Mouse (Mus musculus): ENCODE data around the gene Kif26a. TPM values are rescaled to one million over a fixed set of nuclear protein-coding genes. Genes with fewer than 3 reads are reported as not detected.

Kif26a gene
- total RNA-seq, 2 experiments from 2014 or later = 3.6 to 3.7 TPM

DNA sequence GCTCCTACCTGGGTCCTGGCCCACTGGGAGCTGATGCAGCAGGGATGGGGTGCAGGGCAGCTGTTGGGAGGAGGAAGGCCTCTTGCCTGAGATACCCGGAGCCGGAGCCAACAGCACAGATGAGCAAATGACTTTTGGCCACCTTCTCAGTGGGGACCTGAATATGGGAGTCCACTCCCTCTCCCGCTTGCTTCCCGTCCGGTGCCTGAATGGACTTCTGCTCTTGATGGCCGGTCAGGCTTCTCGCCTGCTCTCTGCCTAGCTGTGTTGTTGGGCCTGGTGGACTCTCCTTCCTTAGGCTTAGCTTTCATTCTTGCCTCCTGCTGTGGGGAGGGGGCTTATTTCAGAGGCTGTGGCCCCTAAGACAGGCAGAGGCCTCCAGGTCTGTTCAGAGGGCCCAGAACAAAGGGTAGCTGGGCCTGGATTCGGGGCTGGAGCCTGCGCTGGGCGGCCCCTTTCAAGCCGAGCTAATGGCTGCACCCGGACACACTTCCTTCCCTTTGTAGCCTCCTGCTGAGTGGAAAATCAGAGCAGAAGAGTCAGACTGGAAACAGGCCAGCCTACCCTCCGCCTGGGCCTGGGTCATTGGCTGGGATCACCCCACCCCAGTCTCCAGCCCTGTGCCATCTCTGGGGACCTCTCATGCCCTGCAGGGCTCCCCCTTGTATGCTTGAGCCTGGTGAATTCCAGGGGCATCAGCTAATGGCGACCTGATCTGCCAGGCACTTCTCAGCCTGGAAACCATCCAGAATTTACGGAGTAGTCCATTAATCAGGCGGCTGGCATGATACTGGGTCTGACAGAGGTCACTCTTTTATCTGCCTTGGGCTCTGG lies 9.4 kb downstream of the Kif26a start:
- TF ChIP-seq CTCF (IDR thresholded peaks at IDR 0.05) = no peak
- H3K4me3 ChIP-seq = peak overlapping the region; percentile 35
- intact Hi-C loops (cut with DNase I) = no loop called here
- DNase-seq = peak; percentile 45
- peak overlapping the region; percentile 83 for H3K27ac ChIP-seq

DNA sequence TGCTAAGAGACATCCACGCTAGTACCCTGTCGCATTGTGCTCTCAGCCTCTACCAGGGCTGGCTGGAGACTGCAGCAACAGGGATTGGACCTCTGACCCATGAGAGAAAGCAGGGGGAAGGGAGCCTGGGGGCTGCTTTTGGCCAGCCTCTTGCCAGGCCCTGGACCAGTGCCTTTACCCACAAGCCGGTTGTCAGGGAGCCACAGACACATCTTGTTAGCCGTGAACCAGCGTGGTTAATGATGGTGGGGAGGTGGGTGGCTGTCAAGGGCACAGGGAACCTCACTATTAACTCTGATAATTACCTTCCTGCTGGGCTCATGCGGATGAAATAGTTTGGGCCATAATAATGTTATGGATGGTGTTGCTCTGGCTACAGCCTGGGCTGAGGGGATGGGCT lies 10.8 kb downstream of the Kif26a start:
- H3K4me3 ChIP-seq = no peak overlapping the region
- intact Hi-C loops (cut with DNase I) = no loop called here
- no peak for DNase-seq

DNA sequence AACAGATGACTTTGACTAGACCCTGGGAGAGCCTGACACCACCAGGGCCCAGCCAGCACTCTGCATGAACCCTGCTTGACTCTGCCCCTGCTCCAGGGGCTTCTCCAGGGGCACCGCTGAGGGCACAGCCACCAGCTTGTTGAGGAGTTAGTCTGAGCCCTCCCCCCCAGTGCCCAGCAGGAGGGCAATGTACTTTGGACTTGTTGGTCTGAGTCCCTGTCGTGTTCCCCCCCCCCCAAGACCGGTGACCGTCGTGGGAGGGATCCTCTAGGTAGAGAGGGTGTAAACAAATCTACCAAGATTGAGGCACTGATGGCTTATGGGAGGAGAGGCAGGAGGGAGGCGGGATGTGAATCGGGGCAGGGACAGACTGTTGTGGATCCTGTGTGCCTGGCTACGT lies 12.2 kb downstream of the Kif26a start:
- TF ChIP-seq CTCF (IDR thresholded peaks at IDR 0.05) = no peak
- DNase-seq = no peak
- no peak overlapping the region for H3K4me3 ChIP-seq
- no peak overlapping the region for H3K27ac ChIP-seq
- intact Hi-C loops (cut with DNase I) = no loop called here

More for the DNA sequence above, 10.8 kb downstream of the Kif26a start:
- no peak overlapping the region for H3K27ac ChIP-seq
- no peak for TF ChIP-seq CTCF (IDR thresholded peaks at IDR 0.05)

DNA sequence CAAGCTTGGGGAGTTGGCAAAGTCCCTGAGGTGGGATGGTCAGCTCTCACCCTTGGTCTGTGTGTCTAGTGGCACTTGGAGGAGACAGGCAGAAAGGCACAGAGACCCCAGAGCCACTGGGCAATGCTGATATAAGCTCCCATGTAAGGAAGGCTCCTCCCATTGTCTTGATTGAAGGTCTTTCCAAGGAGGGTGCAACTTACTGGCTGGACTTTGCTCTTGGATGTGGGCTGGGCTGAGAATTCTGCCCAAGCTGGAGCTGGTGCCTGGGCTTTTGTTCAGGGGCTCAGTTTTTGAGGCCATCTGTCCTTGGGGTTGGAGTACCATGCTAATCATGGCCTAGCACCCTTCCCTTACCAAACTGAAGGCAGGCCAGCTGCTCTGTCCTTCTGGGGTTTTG lies 12.8 kb downstream of the Kif26a start:
- DNase-seq = no peak
- no peak for TF ChIP-seq CTCF (IDR thresholded peaks at IDR 0.05)
- Histone ChIP-seq H3K4me3 (no peak overlapping the region), H3K27ac (no peak overlapping the region)
- intact Hi-C loops (cut with DNase I) = no loop called here

DNA sequence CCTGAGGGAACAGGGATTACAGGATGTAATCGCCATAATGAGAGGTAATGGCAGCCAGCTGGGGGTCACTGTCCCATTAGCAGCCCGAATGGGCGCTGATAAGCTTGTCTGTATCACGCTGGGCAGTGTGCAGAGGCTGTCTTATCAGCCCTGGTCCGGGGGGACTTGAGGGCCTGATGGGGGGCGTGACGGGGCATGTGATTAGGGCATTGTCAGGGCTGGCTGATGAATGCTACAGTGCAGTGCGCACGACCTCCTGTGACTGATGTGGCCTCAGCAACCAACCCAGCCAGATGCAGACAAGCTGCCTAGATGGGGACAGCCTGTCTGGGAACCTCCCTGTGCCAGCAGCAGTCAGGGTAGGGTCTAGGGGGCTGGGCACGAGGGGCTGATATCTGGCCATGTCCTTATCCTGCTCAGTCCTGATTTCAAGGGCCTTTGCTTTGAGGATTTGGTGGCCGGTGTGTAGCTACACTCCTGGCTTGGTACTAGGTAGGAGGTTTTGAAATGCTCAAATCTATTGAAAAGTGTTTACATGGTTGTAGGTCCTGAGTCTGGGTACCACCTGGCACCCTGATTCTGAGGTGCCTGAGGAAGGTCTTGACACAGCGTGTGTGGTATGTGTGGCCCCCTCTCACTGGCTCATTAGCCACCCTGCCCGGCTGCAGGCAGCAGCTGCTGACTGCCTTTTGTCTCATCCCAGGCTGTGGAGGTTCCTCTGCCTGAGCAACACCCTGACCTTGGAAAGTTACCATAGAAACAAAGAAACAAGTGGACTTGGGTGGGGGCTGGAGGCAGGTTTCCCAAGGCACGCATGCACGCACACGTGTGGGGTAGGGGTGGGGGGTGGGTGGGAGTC lies 18.2 kb downstream of the Kif26a start:
- intact Hi-C loops (cut with DNase I) = no loop called here
- H3K27ac ChIP-seq = no peak overlapping the region; the same call in 1 of the 2 replicates
- no peak overlapping the region for H3K4me3 ChIP-seq
- DNase-seq = no peak
- TF ChIP-seq CTCF (IDR thresholded peaks at IDR 0.05) = no peak

DNA sequence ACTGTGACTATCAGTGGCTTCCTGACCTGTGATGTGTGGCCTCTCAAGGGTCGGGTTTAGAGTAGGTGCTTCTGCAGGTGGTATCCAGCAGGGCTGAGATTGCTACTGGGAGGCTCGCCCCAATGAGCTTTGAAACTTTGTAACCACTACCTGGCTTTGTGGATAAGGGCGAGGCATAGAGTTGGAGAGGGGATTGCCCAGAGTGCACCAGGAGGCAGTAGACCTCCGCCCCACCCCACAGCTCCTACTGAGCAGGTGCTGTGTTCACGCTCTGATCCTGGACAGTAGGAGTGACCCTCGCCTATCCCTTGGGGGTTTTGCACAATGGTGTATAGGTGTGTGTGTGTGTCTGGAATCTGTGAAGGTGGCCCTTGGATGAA lies 18.8 kb downstream of the Kif26a start:
- no peak for DNase-seq
- Histone ChIP-seq H3K4me3 (no peak overlapping the region), H3K27ac (no peak overlapping the region; the same call in 1 of the 2 replicates)
- intact Hi-C loops (cut with DNase I) = no loop called here
- TF ChIP-seq CTCF (IDR thresholded peaks at IDR 0.05) = no peak

DNA sequence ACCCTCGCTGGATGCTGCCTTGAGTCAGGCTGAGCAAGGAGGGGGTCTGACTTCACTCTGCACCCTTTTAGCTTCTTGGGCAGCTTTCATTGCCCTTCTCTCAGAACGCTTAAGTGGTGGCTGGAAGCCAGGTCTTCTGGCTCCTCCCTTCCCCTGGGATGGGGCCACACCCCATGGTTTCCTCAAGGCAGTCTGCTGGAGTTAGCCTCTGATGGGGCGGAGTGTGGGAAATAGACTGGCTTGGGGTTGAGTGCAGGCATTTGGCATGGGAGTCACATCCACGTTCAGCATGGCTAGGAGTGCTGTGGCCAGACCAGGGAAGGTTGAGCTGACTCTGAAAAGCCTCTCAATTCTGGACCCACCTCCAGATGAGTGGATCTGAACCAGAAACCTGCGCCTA lies 23.2 kb downstream of the Kif26a start:
- intact Hi-C loops (cut with DNase I) = no loop called here
- peak; percentile 69 for DNase-seq
- peak overlapping the region; percentile 80 for H3K27ac ChIP-seq

DNA sequence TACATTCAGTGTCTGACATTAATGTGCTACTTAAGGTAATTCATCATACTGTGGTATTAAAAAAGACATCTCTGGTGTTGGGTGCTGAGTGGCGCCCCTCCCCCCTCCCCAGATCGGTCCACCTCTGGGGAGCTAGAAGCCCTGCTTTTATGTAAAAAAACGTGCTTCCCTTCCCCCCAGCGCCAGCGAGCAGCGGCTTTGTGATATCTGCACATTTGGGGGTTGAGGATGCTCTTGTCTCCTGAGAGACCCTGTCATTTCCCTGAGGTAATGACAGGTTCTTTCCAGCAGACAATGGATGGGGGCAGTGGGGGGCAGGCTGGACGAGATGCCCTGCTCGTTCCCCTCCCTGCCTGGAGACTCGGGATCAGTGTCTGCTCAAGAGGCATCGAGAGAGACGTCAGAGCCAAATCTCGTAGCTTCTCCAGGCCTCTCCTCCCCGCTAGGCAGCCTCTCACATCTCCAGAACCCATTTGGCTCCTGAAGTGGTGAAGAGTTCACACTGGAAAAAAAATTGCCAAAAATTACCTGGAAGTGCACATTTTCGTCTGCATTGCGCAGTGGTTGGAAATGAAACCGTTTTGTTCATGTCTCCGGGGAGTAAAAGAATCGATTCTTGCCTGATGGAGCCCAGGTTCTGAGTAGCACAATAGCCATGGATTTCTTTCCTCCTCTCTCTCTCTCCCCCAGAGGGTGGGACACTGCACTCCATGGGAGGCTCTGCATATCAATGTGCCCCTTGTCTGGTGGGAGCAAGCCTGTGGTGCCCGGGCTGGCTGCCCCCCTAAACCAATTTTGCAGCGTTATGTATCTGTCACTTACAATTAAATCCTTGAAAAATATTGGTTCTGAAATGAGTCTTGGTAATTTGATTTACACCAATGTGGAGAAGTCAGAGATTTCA lies 24.9 kb downstream of the Kif26a start:
- Histone ChIP-seq H3K27ac (peak overlapping the region; percentile 38; the same call in 1 of the 2 replicates), H3K4me3 (no peak overlapping the region)
- no peak for DNase-seq
- intact Hi-C loops (cut with DNase I) = no loop called here
- no peak for TF ChIP-seq CTCF (IDR thresholded peaks at IDR 0.05)

More for the DNA sequence above, 23.2 kb downstream of the Kif26a start:
- peak overlapping the region; percentile 26; the same call in 1 of the 2 replicates for H3K4me3 ChIP-seq
- no peak for TF ChIP-seq CTCF (IDR thresholded peaks at IDR 0.05)

DNA sequence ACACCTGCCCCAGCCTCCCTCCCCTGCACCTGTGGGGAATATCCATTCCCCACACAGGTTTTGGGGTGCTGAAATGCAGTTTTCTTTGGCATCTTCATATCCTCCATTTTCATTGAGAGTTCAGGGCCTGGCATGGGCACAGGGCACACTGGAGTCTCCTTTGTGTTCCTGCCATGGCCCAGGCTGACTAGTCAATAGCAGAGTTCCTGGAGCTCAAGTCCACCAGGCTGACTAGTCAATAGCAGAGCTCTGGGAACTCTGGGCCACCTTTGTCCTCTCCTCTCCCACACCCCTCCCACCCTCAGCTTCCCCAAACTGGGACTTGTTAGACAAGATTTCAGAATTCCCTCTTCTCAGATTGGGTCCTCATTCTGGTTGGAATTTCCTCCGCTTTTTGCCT lies 25.6 kb downstream of the Kif26a start:
- no peak for TF ChIP-seq CTCF (IDR thresholded peaks at IDR 0.05)
- DNase-seq = no peak
- intact Hi-C loops (cut with DNase I) = no loop called here
- Histone ChIP-seq H3K27ac (0 out of 2 replicates have a peak overlapping the region, but pooled peaks have one; percentile 38), H3K4me3 (no peak overlapping the region)

DNA sequence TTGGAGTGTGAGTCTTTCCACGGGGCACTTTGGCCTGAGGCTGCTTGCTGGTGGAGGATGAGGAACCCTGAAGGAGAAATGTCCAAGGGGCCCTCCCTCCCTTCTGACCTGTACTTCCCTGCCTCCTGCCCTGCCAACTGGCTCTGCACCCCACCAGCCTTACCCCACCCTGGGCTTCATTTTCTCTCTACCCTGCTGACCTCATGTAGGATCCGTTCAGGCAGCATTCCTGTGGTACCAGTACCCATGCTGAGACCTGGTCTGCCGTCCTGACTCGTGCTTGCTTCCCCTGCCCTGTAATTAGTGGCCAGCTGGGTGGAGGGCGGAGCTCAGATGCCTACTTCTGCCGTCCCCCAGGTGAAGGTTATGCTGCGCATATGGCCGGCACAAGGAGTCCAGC lies 26.2 kb downstream of the Kif26a start:
- no peak overlapping the region for H3K4me3 ChIP-seq
- DNase-seq = no peak
- intact Hi-C loops (cut with DNase I) = no loop called here
- TF ChIP-seq CTCF (IDR thresholded peaks at IDR 0.05) = no peak
- no peak overlapping the region for H3K27ac ChIP-seq

DNA sequence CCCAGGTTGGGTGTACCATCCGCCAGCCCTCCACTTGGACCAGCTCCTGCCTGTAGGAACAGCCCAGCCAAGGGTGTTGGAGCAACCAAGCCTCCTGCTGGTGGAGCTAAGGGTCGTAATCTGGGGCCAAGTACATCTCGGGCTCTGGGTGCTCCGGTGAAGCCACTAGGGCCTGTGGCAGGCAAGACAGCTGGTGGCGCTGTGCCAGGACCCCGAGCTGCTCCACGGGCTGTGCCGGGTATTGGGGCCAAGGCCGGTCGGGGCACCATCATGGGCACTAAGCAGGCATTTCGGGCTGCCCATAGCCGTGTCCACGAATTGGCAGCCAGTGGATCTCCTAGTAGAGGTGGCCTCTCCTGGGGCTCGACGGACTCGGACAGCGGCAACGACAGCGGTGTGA lies 31.7 kb downstream of the Kif26a start:
- intact Hi-C loops (cut with DNase I) = no loop called here
- H3K4me3 ChIP-seq = no peak overlapping the region
- no peak for DNase-seq
- no peak overlapping the region for H3K27ac ChIP-seq
- no peak for TF ChIP-seq CTCF (IDR thresholded peaks at IDR 0.05)

DNA sequence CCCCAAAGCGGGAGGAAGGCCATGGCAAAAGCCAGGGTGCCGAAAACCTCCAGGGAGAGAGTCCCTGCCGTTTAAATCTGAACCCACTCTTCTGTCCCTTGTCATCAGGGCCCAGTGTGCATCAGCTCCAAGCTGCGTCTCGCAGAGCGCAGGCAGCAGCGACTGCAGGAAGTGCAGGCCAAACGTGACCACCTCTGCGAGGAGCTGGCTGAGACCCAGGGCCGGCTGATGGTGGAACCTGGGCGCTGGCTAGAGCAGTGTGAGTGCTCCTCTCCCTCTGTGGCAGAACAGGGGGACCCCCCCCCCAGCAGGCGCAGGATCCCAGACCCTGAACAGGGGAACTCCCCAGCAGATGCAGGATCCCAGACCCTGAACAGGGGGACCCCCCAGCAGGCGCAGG lies 33.7 kb downstream of the Kif26a start:
- intact Hi-C loops (cut with DNase I) = no loop called here
- peak; percentile 39 for DNase-seq
- H3K4me3 ChIP-seq = no peak overlapping the region
- TF ChIP-seq CTCF (IDR thresholded peaks at IDR 0.05) = no peak
- peak overlapping the region; percentile 49; the same call in 1 of the 2 replicates for H3K27ac ChIP-seq

Data from gastrocnemius, adult 2 months (tissue).